Mouse (Mus musculus): ENCODE measurements around the gene Zfp967.
"Not testable (repeated sequence)": the region's sequence is repeated elsewhere in the genome, so short reads cannot be mapped to it uniquely, and the experiment has no call there.

GRCm38 (mm10) chr2:176486683-176487082 is 34.2 kb upstream of the Zfp967 start, which contains the start of gene Gm14434:
- not testable (repeated sequence) for TF ChIP-seq RAD21 (IDR thresholded peaks at IDR 0.05; ENCODE audit: low read depth, low read length); CTCF (IDR thresholded peaks at IDR 0.05 in 2 of 3, conservative IDR thresholded peaks at IDR 0.05 in 1 of 3; ENCODE audit: control insufficient read depth in 1 of 3, insufficient read depth in 1 of 3, low read depth in 2 of 3, low read length in 3 of 3, poor library complexity in 1 of 3, severe bottlenecking in 1 of 3); POLR2A (IDR thresholded peaks at IDR 0.05; ENCODE audit: control insufficient read depth in 1 of 2, insufficient read depth in 1 of 2, low read depth in 1 of 2, low read length in 2 of 2, poor library complexity in 1 of 2); EP300 (IDR thresholded peaks at IDR 0.05; ENCODE audit: low read depth in 1 of 2, low read length in 2 of 2); GATA1 (IDR thresholded peaks at IDR 0.05; ENCODE audit: low read depth, low read length); ZKSCAN1 (IDR thresholded peaks at IDR 0.05; ENCODE audit: low read depth, low read length); RCOR1 (IDR thresholded peaks at IDR 0.05; ENCODE audit: low read depth, low read length); ELF1 (IDR thresholded peaks at IDR 0.05; ENCODE audit: low read depth, low read length); JUND (IDR thresholded peaks at IDR 0.05; ENCODE audit: low read depth, low read length); TBP (IDR thresholded peaks at IDR 0.05; ENCODE audit: low read depth, low read length); MAFK (IDR thresholded peaks at IDR 0.05; ENCODE audit: borderline replicate concordance, low read depth, low read length)
